Mouse (Mus musculus) retina, embryonic 14.5 days (tissue): ENCODE measurements around the gene Ahdc1.

Experiments used
- DNase-seq: peaks from one replicate; pipeline ENCODE4 v3.0.0-alpha.2; 2015; ENCODE audit warnings: low spot score

Gene Ahdc1

GRCm38 (mm10) chr4:133101751-133102150 is 90.7 kb downstream of the Ahdc1 start:
- no peak for DNase-seq

GRCm38 (mm10) chr4:133103525-133104193 is 92.6 kb downstream of the Ahdc1 start:
- no peak for DNase-seq

GRCm38 (mm10) chr4:133104194-133104569 is 93.1 kb downstream of the Ahdc1 start:
- no peak for DNase-seq

GRCm38 (mm10) chr4:133106691-133107090 is 95.6 kb downstream of the Ahdc1 start:
- no peak for DNase-seq

- peak; percentile 18 for DNase-seq
Observed at GRCm38 (mm10) chr4:133107788-133108281, 96.8 kb downstream of the Ahdc1 start.

- DNase-seq = no peak
Observed at GRCm38 (mm10) chr4:133108481-133109334, 97.6 kb downstream of the Ahdc1 start.

GRCm38 (mm10) chr4:133109335-133109801 is 98.3 kb downstream of the Ahdc1 start:
- DNase-seq = no peak

GRCm38 (mm10) chr4:133112175-133112838 is 101.2 kb downstream of the Ahdc1 start:
- no peak for DNase-seq

GRCm38 (mm10) chr4:133113351-133113882 is 102.4 kb downstream of the Ahdc1 start:
- DNase-seq = no peak

GRCm38 (mm10) chr4:133114762-133115161 is 103.7 kb downstream of the Ahdc1 start:
- DNase-seq = no peak

- peak; percentile 32 for DNase-seq
Observed at GRCm38 (mm10) chr4:133115721-133116429, 104.8 kb downstream of the Ahdc1 start.

- DNase-seq = no peak
Observed at GRCm38 (mm10) chr4:133116756-133117470, 105.9 kb downstream of the Ahdc1 start.

- DNase-seq = peak; percentile 15
Observed at GRCm38 (mm10) chr4:133117556-133118411, 106.7 kb downstream of the Ahdc1 start.

- DNase-seq = no peak
Observed at GRCm38 (mm10) chr4:133118775-133119375, 107.8 kb downstream of the Ahdc1 start.

GRCm38 (mm10) chr4:133119579-133119978 is 108.5 kb downstream of the Ahdc1 start:
- no peak for DNase-seq

GRCm38 (mm10) chr4:133120833-133121321 is 109.8 kb downstream of the Ahdc1 start:
- DNase-seq = peak; percentile 33

- peak; percentile 6 for DNase-seq
Observed at GRCm38 (mm10) chr4:133121416-133121815, 110.4 kb downstream of the Ahdc1 start.

- peak; percentile 7 for DNase-seq
Observed at GRCm38 (mm10) chr4:133121974-133122637, 111.0 kb downstream of the Ahdc1 start.

GRCm38 (mm10) chr4:133127079-133127478 is 116.0 kb downstream of the Ahdc1 start:
- no peak for DNase-seq
